Mouse (Mus musculus): Measurements from ENCODE around the gene Tstd2.

DNA sequence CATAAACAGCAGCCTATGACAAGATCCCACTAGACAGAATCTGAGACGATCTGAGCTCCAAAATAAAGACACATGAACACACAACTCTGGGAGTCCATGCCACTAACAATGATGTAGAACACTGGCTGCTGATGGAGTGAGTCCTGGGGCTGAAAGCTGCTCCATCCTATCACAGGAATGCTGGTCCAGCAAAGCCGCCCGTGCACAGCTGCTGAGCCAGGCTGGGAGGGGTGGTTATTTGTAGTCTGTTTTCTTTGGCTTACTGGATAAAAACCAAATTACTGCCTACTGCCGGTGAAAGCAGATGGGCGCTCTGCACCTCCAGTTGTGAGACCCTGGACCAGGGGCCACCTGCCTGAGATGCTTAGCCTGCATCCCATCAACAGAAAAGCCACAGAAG is 38.5 kb upstream of the Tstd2 start:
- TF ChIP-seq CTCF (IDR thresholded peaks at IDR 0.05; ENCODE audit: control insufficient read depth, insufficient read depth, low read length) = no peak
- no peak for TF ChIP-seq POLR2A (IDR thresholded peaks at IDR 0.05; ENCODE audit: borderline replicate concordance, control insufficient read depth, low read depth, low read length)

Data from bone marrow, adult 2 months (tissue).